Mouse (Mus musculus) kidney, postnatal 0 days (tissue): ENCODE results near the gene Capn8. TPM values are rescaled to one million over a fixed set of nuclear protein-coding genes. Genes with fewer than 3 reads are reported as not detected.

ENCODE experiments used
- ATAC-seq: fragments of 200-750 bp; cut with Nextera tagmentation; replicated peaks from 2 replicates; pipeline ENCODE4 v1.8.0; 2017; ENCODE audit warnings: low read depth, moderate number of reproducible peaks, moderate TSS enrichment, moderate library complexity; ENCODE audit not compliant: low FRiP score
- DNase-seq: peaks from one replicate; pipeline ENCODE4 v3.0.0-alpha.2; 2016; ENCODE audit warnings: low spot score
- H3K27ac ChIP-seq: fragments of 300-500 bp; sonication (generic); 2 replicates; pipeline ENCODE4 v1.5.1; 2014; ENCODE audit warnings: mild to moderate bottlenecking
- H3K27me3 ChIP-seq: fragments of 300-500 bp; sonication (generic); 2 replicates; pipeline ENCODE4 v1.6.1; 2014; ENCODE audit warnings: low read length, mixed read lengths; ENCODE audit not compliant: insufficient read depth
- H3K36me3 ChIP-seq: fragments of 300-500 bp; sonication (generic); 2 replicates; pipeline ENCODE4 v1.6.1; 2014; ENCODE audit warnings: low read length, mixed read lengths; ENCODE audit not compliant: insufficient read depth
- H3K4me1 ChIP-seq: fragments of 300-500 bp; sonication (generic); replicated peaks from 2 replicates; pipeline ENCODE4 v1.6.1; 2014; ENCODE audit warnings: antibody characterized with exemption, low read length, mixed read lengths; ENCODE audit not compliant: insufficient read depth
- H3K4me2 ChIP-seq: fragments of 300-500 bp; sonication (generic); 2 replicates; pipeline ENCODE4 v1.6.1; 2014; ENCODE audit warnings: mild to moderate bottlenecking, low read length, moderate library complexity, mixed read lengths
- H3K4me3 ChIP-seq: fragments of 300-500 bp; sonication (generic); replicated peaks from 2 replicates; pipeline ENCODE4 v1.5.1; 2014; ENCODE audit warnings: low read depth, low read length
- H3K9ac ChIP-seq: fragments of 300-500 bp; sonication (generic); 2 replicates; pipeline ENCODE4 v1.6.1; 2014; ENCODE audit warnings: low read depth, low read length
- H3K9me3 ChIP-seq: fragments of 300-500 bp; sonication (generic); replicated peaks from 2 replicates; pipeline ENCODE4 v1.6.1; 2016; ENCODE audit warnings: low read length, inconsistent platforms, mixed read lengths
- CTCF ChIP-seq: IDR thresholded peaks from 2 replicates; pipeline ENCODE4 v1.5.1; 2016; ENCODE audit warnings: antibody characterized with exemption, low read depth, mild to moderate bottlenecking, moderate library complexity
- WGBS: fragments of 180-500 bp; shearing (Covaris S2); extraction: QIAGEN DNeasy Blood & Tissue Kit; methylation state at CpG from one replicate; pipeline ENCODE4 v1.1.7; 2014; 5-methylcytosine and 5-hydroxymethylcytosine counted together
- polyA plus RNA-seq: library from polyadenylated mRNA; unstranded; fragments of >200 nt; fragmentation: Nextera tagmentation; extraction: Ambion mirVana; gene quantifications from 2 replicates; pipeline ENCODE4 v1.2.1, GENCODE M21; 2015

Gene Capn8
- polyA plus RNA-seq, 1 experiment from 2014 or later, result 0.11 TPM

DNA sequence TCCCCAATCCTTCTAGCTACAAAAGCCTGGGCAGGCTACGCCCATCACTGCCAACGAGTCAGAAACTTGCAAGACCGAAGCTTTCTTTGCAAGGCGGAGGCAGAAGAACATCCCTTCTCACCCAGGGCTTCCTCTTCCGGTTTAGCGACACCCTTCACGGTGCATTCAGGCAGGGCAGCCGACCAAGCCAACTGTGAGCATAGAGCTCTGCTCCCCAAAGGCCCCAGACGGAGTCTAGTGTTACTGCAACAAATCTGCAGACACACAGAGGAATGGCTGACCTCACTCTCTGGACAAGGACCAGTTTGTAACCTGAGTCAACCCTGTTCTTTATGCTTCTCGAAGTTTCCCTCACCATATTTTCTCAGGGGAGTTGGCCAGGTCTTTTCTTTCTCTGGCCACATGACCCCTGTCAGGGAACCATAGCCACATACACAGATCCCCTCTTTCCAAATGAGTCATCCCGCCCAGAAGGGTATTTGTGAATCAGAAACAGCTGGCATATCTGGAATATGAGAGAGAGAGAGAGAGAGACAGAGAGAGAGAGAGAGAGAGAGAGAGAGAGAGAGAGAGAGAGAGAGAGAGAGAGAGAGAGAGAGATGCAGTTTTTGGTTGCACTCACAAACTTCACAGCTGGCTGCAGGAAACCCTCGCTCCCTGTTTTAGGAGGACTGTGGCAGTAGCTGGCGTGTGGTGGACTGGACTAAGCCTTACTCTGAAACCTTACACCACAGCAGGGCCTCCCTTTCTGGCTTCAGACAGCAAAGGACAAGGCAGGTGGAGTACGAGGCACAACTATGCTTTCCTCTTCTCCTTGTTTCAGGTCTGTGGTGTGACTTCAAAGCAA, 44.5 kb upstream of the Capn8 start:
- H3K9ac ChIP-seq, result 0 out of 2 replicates have a peak overlapping the region, but pooled peaks have one; percentile 20
- no peaks in the 10 kb centered on the region for H3K36me3 ChIP-seq
- no peak for TF ChIP-seq CTCF
- H3K9me3 ChIP-seq, result no peaks in the 10 kb centered on the region
- peak; percentile 62 for ATAC-seq
- 9% methylated on average over 14 of the region's 14 CpGs for WGBS
- H3K27ac ChIP-seq, result peak overlapping the region; percentile 78
- peaks cover 22% of the 10 kb centered on the region for H3K4me1 ChIP-seq
- no peaks in the 10 kb centered on the region for H3K27me3 ChIP-seq
- peak overlapping the region; percentile 39 for H3K4me2 ChIP-seq
- no peak overlapping the region for H3K4me3 ChIP-seq
- DNase-seq, result peak; percentile 94

DNA sequence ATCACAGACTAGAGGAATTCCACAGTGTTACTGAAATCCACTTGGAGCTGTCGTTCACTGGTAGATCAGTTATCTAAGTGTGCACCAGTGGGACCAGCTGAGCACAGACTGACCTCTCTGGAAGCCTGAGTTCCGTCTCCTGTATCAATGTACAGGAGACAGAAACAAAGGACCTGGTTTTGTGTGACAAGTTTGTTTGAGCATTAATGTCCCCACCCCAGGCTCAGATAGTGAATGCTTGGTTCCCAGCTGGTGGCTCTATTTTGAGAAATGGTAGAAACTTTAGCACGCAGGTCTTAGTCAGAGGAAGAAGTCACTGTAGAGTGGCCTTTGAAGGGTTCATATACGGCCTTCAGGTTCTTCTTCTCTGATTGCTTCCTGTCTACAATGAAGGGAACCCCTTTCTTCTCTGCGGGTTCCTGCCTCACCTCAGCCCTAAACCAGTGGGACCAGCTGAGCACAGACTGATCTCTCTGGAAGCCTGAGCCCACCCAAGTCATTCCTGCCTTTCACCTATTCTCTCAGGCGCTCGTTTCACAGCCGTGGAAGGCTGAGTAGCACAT, 43.8 kb upstream of the Capn8 start:
- no peak for TF ChIP-seq CTCF
- H3K9ac ChIP-seq, result 0 out of 2 replicates have a peak overlapping the region, but pooled peaks have one; percentile 20
- no peaks in the 10 kb centered on the region for H3K27me3 ChIP-seq
- 57% methylated on average over 8 of the region's 8 CpGs for WGBS
- DNase-seq, result no peak
- peak overlapping the region; percentile 78 for H3K27ac ChIP-seq
- peaks cover 15% of the 10 kb centered on the region for H3K4me1 ChIP-seq
- no peaks in the 10 kb centered on the region for H3K36me3 ChIP-seq
- no peak overlapping the region for H3K4me3 ChIP-seq
- no peak overlapping the region for H3K4me2 ChIP-seq
- H3K9me3 ChIP-seq, result no peaks in the 10 kb centered on the region
- no peak for ATAC-seq

DNA sequence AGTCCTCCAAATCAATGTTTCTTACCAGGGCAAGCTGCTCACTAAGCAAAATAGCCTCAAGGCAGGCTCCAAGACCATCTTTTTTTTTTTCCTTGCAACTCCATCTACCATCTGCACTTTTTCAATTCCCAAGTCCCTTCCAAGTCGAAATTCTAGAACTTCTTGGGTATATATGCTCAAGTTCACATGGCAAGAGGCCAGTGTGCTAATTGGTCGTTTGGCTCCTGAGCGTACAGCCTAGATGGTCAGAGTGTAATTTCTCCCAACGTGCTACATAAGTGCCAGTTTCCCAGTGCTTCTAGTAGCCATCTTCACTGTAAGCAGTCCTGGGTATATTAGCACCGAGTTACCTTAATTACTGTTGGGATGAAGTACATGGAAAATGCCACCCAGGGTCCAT, 41.8 kb upstream of the Capn8 start:
- no peak for ATAC-seq
- DNase-seq, result no peak
- Histone ChIP-seq H3K36me3 (no peaks in the 10 kb centered on the region), H3K4me1 (peaks cover 16% of the 10 kb centered on the region), H3K27me3 (no peaks in the 10 kb centered on the region), H3K4me3 (no peak overlapping the region), H3K27ac (no peak overlapping the region), H3K4me2 (no peak overlapping the region), H3K9me3 (no peaks in the 10 kb centered on the region), H3K9ac (no peak overlapping the region)
- 75% methylated on average over 5 of the region's 5 CpGs for WGBS
- no peak for TF ChIP-seq CTCF

DNA sequence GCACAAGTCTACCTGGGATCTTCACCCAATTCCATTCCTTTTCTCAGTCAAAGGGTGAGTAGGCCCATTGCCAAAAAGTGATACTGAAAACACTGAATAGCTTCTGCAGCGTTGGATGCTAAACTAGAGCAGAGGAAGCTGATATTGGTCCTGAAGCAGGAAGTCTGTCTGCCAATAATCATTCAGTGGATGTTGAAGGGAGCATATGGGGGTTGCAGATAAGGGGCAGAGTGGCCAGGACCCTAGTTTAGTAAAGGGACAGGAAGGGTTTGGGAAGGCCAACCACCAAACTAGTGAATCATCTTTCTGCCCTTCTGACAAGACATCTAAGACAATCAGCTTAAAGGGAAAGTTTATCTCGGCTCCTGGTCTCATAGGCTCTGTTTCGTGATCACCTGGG, 41.1 kb upstream of the Capn8 start:
- H3K9ac ChIP-seq, result no peak overlapping the region
- ATAC-seq (no peak), DNase-seq (no peak)
- H3K4me2 ChIP-seq, result no peak overlapping the region
- peaks cover 23% of the 10 kb centered on the region for H3K4me1 ChIP-seq
- WGBS, result 87% methylated on average over 3 of the region's 3 CpGs
- H3K27me3 ChIP-seq, result no peaks in the 10 kb centered on the region
- H3K9me3 ChIP-seq, result no peaks in the 10 kb centered on the region
- no peak overlapping the region for H3K27ac ChIP-seq
- no peak for TF ChIP-seq CTCF
- no peaks in the 10 kb centered on the region for H3K36me3 ChIP-seq
- H3K4me3 ChIP-seq, result no peak overlapping the region

DNA sequence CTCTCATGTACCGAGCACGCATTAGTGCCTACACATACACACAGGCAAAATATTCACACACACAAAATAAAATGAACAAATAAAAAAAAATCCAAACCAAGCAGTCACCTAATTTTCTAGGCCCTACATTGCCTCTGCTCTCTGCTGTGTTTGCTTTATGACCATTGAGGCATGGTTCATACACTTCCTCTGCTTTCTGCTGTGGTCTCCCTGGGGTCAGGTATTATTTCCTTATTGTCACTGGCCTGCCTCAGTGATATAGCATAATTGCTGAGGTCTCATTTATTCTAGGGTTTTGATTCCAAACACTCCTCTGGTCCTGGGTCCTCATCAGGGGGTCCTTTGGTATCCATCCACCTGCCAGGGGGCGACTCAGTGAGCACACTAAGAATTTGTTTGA, 39.2 kb upstream of the Capn8 start:
- H3K4me1 ChIP-seq, result peaks cover 14% of the 10 kb centered on the region; the same call in 1 of the 2 replicates
- H3K4me3 ChIP-seq, result no peak overlapping the region
- H3K4me2 ChIP-seq, result no peak overlapping the region
- H3K27ac ChIP-seq, result no peak overlapping the region
- ATAC-seq, result no peak
- H3K36me3 ChIP-seq, result no peaks in the 10 kb centered on the region
- no peak overlapping the region for H3K9ac ChIP-seq
- no peak for DNase-seq
- TF ChIP-seq CTCF, result no peak
- no peaks in the 10 kb centered on the region for H3K9me3 ChIP-seq
- no peaks in the 10 kb centered on the region for H3K27me3 ChIP-seq
- 96% methylated on average over 3 of the region's 3 CpGs for WGBS

DNA sequence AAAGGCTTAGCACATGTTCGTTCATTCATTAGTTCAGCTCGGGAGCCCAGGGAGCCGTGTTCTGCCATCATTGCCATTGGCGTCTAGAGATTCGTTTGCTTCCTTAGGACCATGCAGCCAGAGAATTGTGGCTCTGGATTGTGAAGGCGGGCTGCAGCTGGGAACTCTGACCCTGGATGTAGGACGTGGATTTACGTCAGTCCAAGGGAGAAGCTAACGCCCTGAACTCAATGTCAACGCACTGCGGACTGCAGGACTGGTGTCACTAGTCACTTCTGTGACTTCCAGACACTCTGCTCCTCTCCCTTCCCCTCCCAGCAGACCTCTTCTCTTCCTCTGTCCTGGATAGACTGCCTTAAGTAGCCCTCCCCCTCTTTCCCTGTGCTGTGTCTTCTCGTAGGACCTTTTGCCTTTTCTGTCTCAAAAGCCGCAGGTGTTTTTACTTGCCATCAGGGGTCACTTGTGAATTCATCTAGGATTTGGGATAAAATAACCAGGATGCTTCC, 37.5 kb upstream of the Capn8 start:
- Histone ChIP-seq H3K4me3 (no peak overlapping the region), H3K36me3 (no peaks in the 10 kb centered on the region), H3K9ac (0 out of 2 replicates have a peak overlapping the region, but pooled peaks have one; percentile 4), H3K27me3 (no peaks in the 10 kb centered on the region), H3K9me3 (no peaks in the 10 kb centered on the region), H3K4me2 (peak overlapping the region; percentile 23; the same call in 1 of the 2 replicates), H3K4me1 (peaks cover 14% of the 10 kb centered on the region; the same call in 1 of the 2 replicates), H3K27ac (0 out of 2 replicates have a peak overlapping the region, but pooled peaks have one; percentile 28)
- no peak for ATAC-seq
- TF ChIP-seq CTCF, result no peak
- 38% methylated on average over 13 of the region's 13 CpGs for WGBS
- DNase-seq, result no peak
